Mouse (Mus musculus) cerebellum, adult 2 months (tissue): ENCODE data around the gene Qrich1. TPM values are rescaled to one million over a fixed set of nuclear protein-coding genes. Genes with fewer than 3 reads are reported as not detected.
A peak's percentile ranks its signal among the peaks of the same experiment; 100 is the strongest.

Experiments
- DNase-seq, 2 experiments: peaks; one replicate each; pipeline ENCODE4 v3.0.0; 2021
- H3K27ac ChIP-seq: fragments of 200-500 bp; 2 replicates; pipeline ENCODE4 v1.5.1; 2012; ENCODE audit warnings: low read length, control low read depth, inconsistent platforms; ENCODE audit not compliant: insufficient read depth
- H3K27me3 ChIP-seq: fragments of 200-500 bp; 2 replicates; pipeline ENCODE4 v1.6.1; 2012; ENCODE audit warnings: inconsistent platforms, mild to moderate bottlenecking, low read length, moderate library complexity; ENCODE audit not compliant: control insufficient read depth, insufficient read depth
- H3K4me1 ChIP-seq: fragments of 200-500 bp; 2 replicates; pipeline ENCODE4 v1.6.1; 2011; ENCODE audit warnings: low read length; ENCODE audit not compliant: control insufficient read depth, insufficient read depth
- H3K4me3 ChIP-seq: fragments of 200-500 bp; replicated peaks from 2 replicates; pipeline ENCODE3; 2011; ENCODE audit warnings: mild to moderate bottlenecking, low read depth, low read length, control low read depth; ENCODE audit not compliant: insufficient read depth
- CTCF ChIP-seq: fragments of 200-500 bp; IDR thresholded peaks from 2 replicates; pipeline ENCODE4 v1.5.1; 2011; ENCODE audit warnings: low read depth, mild to moderate bottlenecking, control low read depth, low read length, moderate library complexity, borderline replicate concordance; ENCODE audit not compliant: insufficient read depth
- POLR2A ChIP-seq: fragments of 200-500 bp; IDR thresholded peaks from 2 replicates; pipeline ENCODE4 v1.6.1; 2011; ENCODE audit warnings: low read length, control low read depth, borderline replicate concordance; ENCODE audit not compliant: insufficient read depth
- WGBS: fragments of 180-500 bp; shearing (Covaris S2); methylation state at CpG from one replicate; pipeline ENCODE4 v1.1.7; 2018; 5-methylcytosine and 5-hydroxymethylcytosine counted together
- polyA plus RNA-seq: library from polyadenylated mRNA; depleted of rRNA; stranded (reverse); fragments of >200 nt; gene quantifications from 2 replicates; pipeline ENCODE4 v1.2.3, GENCODE M21; 2012

Qrich1 gene
- polyA plus RNA-seq, 1 experiment, result 117 TPM

DNA sequence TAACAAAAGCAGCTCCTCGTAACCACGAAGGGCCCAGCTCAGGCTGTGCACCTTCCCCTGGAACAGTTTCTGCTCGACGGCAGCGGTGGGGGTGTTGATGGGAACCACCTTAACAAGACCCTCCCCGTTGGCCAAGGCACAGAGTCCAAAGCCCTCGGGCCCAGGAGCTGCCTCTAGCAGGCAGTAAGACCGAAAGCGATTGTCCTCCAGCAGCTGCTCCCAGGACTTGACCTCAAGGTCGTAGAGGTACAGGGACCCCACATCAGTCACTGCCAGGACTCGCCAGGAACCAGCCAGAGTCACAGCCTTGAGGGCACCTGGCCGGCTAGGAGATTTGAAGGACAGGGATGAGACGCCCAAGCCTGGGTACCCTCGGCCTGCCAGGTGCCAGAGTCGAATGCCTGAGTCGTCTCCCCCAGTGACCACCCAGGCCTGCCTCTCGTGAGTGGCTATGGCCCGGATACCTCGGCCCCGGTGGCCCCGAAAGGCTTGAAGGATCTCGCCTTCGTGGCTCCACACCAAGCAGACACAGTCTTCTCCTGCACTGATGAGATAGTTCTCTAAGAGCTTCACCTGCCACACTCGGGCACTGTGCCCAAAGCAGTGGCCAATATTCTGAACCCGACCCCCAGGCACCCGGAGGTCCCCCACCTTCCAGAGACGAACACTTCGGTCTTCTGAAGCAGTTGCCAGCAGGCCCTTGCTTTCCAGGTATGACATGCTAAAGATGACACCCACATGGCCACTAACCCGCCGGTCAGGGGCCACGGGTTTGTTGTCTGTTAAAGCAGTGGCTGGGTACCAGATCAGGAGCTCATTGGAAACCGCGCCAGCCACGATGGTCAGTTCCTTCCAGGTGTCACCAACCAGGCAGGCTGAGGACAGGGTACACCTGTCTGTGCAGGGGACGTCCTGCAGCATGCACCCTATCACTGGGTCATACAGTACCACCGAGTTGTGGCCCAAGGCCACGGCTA, 59.0 kb downstream of the Qrich1 start:
- Histone ChIP-seq H3K27me3 (no peaks in the 10 kb centered on the region), H3K4me1 (peaks cover 7% of the 10 kb centered on the region), H3K4me3 (no peak overlapping the region), H3K27ac (no peak overlapping the region)
- DNase-seq, result no peak
- 75% methylated on average over 37 of the region's 37 CpGs for WGBS
- TF ChIP-seq CTCF (no peak), POLR2A (no peak)

DNA sequence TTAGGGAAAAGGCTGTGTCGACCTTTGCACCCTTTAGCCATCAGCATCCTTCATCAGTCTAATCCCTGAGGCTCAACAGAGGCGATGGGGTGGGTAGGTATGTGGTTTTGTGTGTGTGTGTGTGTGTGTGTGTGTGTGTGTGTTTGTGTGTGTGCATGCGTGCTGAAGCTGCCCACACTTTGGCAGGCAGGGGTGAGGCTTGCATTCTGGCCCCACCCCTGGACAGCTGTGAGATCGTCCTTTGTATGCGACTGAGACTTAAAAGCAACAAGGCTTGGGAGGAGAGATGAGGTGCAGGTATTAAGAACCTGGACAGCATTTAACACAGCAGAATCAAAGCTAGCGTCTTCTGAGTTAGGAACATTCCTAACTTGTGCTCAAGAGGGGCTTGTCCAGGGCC, 60.4 kb downstream of the Qrich1 start:
- Histone ChIP-seq H3K4me1 (peaks cover 7% of the 10 kb centered on the region), H3K27me3 (no peaks in the 10 kb centered on the region), H3K27ac (no peak overlapping the region), H3K4me3 (no peak overlapping the region)
- 43% methylated on average over 6 of the region's 6 CpGs for WGBS
- no peak for DNase-seq
- TF ChIP-seq CTCF, result no peak
- TF ChIP-seq POLR2A, result no peak

DNA sequence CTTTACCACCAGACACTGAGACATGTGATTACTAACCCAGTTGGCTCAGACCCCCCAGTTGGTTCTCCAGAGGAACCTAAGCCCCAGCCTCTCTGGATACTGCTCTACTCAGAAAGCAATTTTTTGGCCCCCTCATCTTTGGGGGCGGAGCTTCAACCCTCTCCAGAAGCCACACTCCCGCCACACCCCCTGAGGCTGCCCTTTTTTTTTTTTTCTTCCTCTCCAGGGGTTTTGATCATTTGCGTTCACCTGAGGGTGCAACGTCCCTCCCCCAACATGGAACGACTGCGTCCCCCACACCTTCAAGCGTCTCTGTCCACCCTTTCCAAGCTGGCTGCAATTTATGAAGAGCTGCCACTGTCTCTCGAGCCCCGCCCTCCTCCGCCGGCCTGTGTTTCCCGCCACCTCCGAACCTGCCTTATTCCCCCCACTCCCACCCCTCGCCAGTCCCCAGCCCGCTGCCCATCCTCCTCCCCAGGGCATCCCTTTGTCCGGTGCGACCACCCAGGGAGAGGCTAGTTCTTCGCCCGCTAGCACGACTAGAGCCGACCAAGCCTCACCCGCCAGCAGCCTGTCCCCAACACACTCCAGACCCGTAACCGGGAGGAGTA, 61.4 kb downstream of the Qrich1 start:
- Histone ChIP-seq H3K27me3 (no peaks in the 10 kb centered on the region), H3K4me3 (peak overlapping the region; percentile 72), H3K27ac (no peak overlapping the region), H3K4me1 (peaks cover 7% of the 10 kb centered on the region)
- DNase-seq, result peak; percentile 46 to 52
- under 1% methylated on average over 24 of the region's 24 CpGs for WGBS
- TF ChIP-seq POLR2A (no peak), CTCF (no peak)

DNA sequence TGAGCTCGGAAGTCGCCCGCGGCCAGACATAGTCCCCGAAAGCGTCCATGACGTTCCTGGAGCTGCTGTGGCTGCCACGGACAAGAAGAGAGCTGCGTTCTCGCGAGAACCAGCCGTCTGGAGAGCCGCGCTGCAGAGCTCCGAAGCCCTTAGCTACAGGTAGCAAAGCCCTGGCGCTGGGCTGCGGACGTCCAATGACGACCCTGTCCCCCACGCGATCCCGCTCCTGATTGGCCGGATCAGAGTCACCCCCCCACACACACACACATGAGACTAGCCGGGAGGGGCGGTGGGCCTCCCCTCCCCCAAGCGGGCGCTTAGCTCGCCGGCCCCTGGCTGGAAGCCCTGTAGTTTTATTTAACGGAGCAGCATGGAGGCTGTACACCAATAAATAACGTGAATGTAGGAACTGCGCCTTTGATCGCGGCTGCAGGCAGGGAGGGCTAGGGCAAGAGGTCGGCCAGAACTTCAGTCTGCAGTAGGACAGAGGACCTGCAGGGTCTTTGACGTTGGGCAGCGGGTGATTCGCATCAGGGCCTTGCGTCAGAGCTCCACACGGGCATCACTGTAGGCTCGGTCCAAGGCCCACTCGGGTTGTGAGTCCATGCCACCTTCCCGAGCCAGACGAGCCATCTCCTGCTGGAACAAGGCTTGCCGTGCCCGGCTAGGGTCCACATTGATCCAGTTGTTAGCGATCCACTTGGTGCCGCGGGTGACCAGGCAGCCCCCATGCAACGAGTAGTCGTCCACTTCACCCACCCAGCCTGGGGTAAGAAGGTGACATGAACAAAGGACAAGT, 62.1 kb downstream of the Qrich1 start, which contains the start of gene Wdr6:
Gene Wdr6 (minus strand): TSS at position 195 of the 799 bp plus-strand sequence.
- WGBS, result 3% methylated on average over 51 of the region's 51 CpGs
- H3K4me1 ChIP-seq, result peaks cover 7% of the 10 kb centered on the region

DNA sequence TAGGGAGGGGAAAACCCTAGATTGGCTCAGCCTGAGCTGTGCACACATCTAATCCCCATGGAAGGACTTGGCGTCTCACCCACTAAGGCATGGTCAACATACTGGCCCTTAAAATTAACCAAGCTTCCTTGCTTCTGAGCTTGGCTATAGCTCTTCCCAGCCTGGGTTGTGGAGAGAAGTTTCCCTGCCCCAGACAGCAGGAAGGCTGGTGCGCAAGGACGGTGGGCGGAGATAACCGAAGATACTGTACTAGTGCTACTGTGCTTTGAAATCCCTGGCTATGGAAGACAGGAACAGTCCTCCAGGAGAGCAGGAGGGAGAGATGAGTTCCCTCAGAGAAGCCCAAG, 62.7 kb downstream of the Qrich1 start:
- no peak for TF ChIP-seq POLR2A
- TF ChIP-seq CTCF, result no peak
- no peaks in the 10 kb centered on the region for H3K27me3 ChIP-seq
- 61% methylated on average over 5 of the region's 5 CpGs for WGBS

More for the DNA sequence above, 62.1 kb downstream of the Qrich1 start, which contains the start of gene Wdr6:
- Histone ChIP-seq H3K27me3 (no peaks in the 10 kb centered on the region), H3K27ac (0 out of 2 replicates have a peak within 1 kb of the TSS, but pooled peaks have one; percentile 16), H3K4me3 (peak within 1 kb of the TSS; percentile 72)
- TF ChIP-seq POLR2A (peak; percentile 66; the same call in 1 of the 2 replicates), CTCF (no peak)
- DNase-seq, result peak; percentile 85 to 93

DNA sequence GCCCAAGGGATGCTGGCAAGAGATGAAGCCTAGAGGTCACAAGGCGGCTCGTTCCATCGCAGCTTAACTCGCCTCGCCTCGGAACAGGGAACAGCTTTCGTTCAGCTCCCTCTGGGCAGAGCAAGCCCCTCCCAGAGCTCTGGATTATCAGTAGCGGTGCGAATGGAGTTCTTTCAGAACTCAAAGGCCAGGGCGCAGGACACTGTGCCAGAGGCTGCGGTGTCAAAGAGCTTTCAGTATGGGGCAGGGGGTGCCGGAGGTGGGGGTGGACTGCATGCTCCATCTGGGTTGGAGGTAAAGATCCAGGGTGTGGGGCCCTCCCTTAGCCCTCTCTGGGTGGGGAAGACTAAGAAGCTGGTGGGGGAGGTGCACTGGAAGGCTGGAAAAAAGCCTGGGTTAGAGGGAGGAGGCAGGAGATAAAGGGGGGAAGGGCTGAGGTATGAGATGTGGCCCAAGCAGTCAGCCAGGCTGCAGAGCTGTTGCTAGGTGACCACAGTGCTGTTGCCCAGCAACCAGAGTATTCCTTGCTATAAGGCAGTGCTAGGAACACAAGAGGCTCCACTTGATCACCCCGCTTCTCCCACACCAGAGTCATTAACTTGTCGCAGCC, 71.1 kb downstream of the Qrich1 start:
- no peaks in the 10 kb centered on the region for H3K27me3 ChIP-seq
- peak overlapping the region; percentile 17 for H3K4me3 ChIP-seq
- H3K27ac ChIP-seq, result peak overlapping the region; percentile 20
- no peak for TF ChIP-seq POLR2A
- TF ChIP-seq CTCF, result no peak
- 6% methylated on average over 14 of the region's 14 CpGs for WGBS
- DNase-seq, result peak; percentile 56 to 72
- peaks cover 19% of the 10 kb centered on the region for H3K4me1 ChIP-seq

More for the DNA sequence above, 62.7 kb downstream of the Qrich1 start:
- Histone ChIP-seq H3K27ac (no peak overlapping the region), H3K4me1 (peaks cover 7% of the 10 kb centered on the region), H3K4me3 (peak overlapping the region; percentile 72)
- no peak for DNase-seq

DNA sequence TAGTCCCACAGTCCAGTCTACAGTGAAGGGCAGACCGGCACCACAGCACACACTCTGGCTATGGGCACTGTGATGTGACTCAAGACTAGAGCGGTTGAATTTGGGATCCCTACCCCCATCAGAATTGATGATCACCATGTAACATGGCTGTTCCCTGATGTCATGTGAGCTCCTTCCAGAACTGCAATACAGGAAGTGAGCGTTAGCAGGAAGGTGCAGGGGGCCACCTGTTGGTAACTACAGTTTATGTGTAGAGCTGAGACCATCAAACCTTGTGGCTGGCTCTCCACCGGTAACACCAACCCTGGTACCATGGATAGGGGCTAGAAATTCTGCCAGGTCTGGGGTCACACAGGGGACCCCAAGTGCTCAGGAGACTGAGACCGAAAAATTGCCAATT, 72.6 kb downstream of the Qrich1 start:
- DNase-seq, result no peak
- Histone ChIP-seq H3K4me1 (peaks cover 19% of the 10 kb centered on the region), H3K4me3 (no peak overlapping the region), H3K27me3 (no peaks in the 10 kb centered on the region), H3K27ac (no peak overlapping the region)
- TF ChIP-seq CTCF (no peak), POLR2A (no peak)
- WGBS, result 77% methylated on average over 5 of the region's 5 CpGs

DNA sequence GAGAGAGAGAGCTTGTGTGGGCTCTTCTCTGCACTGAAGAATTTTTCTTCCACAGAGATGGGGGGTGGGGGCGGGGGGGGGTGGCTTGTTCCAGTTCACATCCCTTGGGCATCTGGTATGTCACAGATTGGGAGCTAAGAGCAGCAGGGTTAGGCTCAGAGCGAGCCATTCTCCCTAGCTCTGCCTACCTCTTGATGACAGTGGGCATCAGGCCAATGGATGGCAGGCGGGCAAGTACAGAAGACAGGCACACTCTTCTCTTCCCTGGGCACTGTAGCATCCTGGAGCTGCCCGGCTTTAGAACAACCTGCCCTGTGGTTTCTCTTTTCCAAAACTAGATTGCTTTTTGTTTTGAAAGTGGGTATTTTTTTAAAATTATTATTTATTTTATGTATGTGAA, 74.9 kb downstream of the Qrich1 start:
- TF ChIP-seq POLR2A, result no peak
- TF ChIP-seq CTCF, result no peak
- no peak overlapping the region for H3K27ac ChIP-seq

More for the DNA sequence above, 74.9 kb downstream of the Qrich1 start:
- 20% methylated on average over 4 of the region's 4 CpGs for WGBS
- Histone ChIP-seq H3K4me3 (no peak overlapping the region), H3K27me3 (no peaks in the 10 kb centered on the region), H3K4me1 (peaks cover 24% of the 10 kb centered on the region)
- peak in 1 of 2 experiments; percentile 61 for DNase-seq
